Mouse (Mus musculus): ENCODE data around the gene Tlr3.

DNA sequence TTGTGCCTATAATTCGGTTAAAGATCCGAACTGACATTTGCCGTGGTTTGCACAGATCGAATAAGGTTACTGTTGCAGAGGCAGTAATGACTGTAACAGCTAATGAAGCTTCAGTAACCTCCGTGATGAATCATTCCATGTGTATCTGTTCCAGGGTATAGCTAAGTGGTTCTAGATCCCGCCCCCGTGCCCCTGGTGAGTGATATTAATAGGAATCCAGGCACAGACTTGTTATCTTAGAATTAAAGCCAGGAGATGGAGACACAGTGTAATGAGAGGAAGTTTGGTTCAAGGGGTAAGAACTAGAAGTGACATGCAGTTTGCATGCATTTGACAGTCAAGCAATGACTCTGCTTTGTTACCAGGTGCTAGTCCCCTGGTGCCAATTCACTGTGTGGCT, 9.3 kb upstream of the Tlr3 start:
- TF ChIP-seq CTCF (IDR thresholded peaks at IDR 0.05; ENCODE audit: low read depth, low read length) (no peak), POLR2A (IDR thresholded peaks at IDR 0.05; ENCODE audit: borderline replicate concordance, low read depth, low read length) (no peak)

Data from bone marrow macrophage, adult 2 months (primary cell).